Mouse (Mus musculus) liver, embryonic 14.5 days (tissue): ENCODE measurements around the gene BC048562. TPM values are rescaled to one million over a fixed set of nuclear protein-coding genes. Genes with fewer than 3 reads are reported as not detected.

Experiments used
- ATAC-seq: fragments of 200-750 bp; cut with Nextera tagmentation; 2 replicates; pipeline ENCODE4 v1.8.0; 2017; ENCODE audit warnings: moderate number of reproducible peaks, mild to moderate bottlenecking, moderate library complexity; ENCODE audit not compliant: insufficient read depth
- DNase-seq, 3 experiments: peaks; one replicate each; pipeline ENCODE4 v3.0.0-alpha.2; 2012 to 2013; ENCODE audit warnings: low read depth in 3 of 3, low spot score in 3 of 3
- H3K27ac ChIP-seq: fragments of 300-500 bp; sonication (generic); 2 replicates; pipeline ENCODE4 v1.5.1; 2014; ENCODE audit warnings: moderate library complexity, mild to moderate bottlenecking, control low read depth, inconsistent platforms
- H3K27me3 ChIP-seq: fragments of 300-500 bp; sonication (generic); 2 replicates; pipeline ENCODE4 v1.6.1; 2014; ENCODE audit warnings: mild to moderate bottlenecking, low read length, moderate library complexity; ENCODE audit not compliant: control insufficient read depth, insufficient read depth
- H3K36me3 ChIP-seq: fragments of 300-500 bp; sonication (generic); replicated peaks from 2 replicates; pipeline ENCODE4 v1.6.1; 2014; ENCODE audit warnings: low read depth; ENCODE audit not compliant: control insufficient read depth, insufficient read depth
- H3K4me1 ChIP-seq, 2 experiments: fragments of 200-500 bp in 1 of 2; fragments of 300-500 bp in 1 of 2; sonication (generic) in 1 of 2; replicated peaks; 2 replicates each; pipeline ENCODE4 v1.6.1; 2012 to 2014; ENCODE audit warnings: antibody characterized with exemption in 1 of 2, inconsistent platforms in 1 of 2, low read length in 1 of 2; ENCODE audit not compliant: control insufficient read depth in 2 of 2, insufficient read depth in 2 of 2
- H3K4me2 ChIP-seq: fragments of 300-500 bp; sonication (generic); 2 replicates; pipeline ENCODE4 v1.6.1; 2014; ENCODE audit warnings: low read depth, mild to moderate bottlenecking, control low read depth, moderate library complexity
- H3K4me3 ChIP-seq, 2 experiments: fragments of 200-500 bp in 1 of 2; fragments of 300-500 bp in 1 of 2; sonication (generic) in 1 of 2; 2 replicates each; pipeline ENCODE4 v1.5.1; 2012 to 2014; ENCODE audit warnings: low read depth in 2 of 2, low read length in 2 of 2, mild to moderate bottlenecking in 2 of 2, control low read depth in 1 of 2, inconsistent platforms in 1 of 2, moderate library complexity in 1 of 2; ENCODE audit not compliant: insufficient read depth in 1 of 2
- H3K9ac ChIP-seq: fragments of 300-500 bp; sonication (generic); replicated peaks from 2 replicates; pipeline ENCODE4 v1.6.1; 2014; ENCODE audit warnings: mild to moderate bottlenecking, control low read depth, moderate library complexity
- H3K9me3 ChIP-seq: fragments of 300-500 bp; sonication (generic); 2 replicates; pipeline ENCODE4 v1.6.1; 2016; ENCODE audit warnings: low read length, mixed read lengths; ENCODE audit not compliant: control insufficient read depth
- CTCF ChIP-seq: IDR thresholded peaks from 2 replicates; pipeline ENCODE4 v1.5.1; 2016; ENCODE audit warnings: antibody characterized with exemption, low read depth, control low read depth
- EP300 ChIP-seq: IDR thresholded peaks from 2 replicates; pipeline ENCODE4 v1.6.1; 2016; ENCODE audit warnings: antibody characterized with exemption, low read depth
- WGBS: fragments of 180-500 bp; shearing (Covaris S2); extraction: QIAGEN DNeasy Blood & Tissue Kit; methylation state at CpG from one replicate; pipeline ENCODE4 v1.1.7; 2014; ENCODE audit not compliant: insufficient replicate concordance; 5-methylcytosine and 5-hydroxymethylcytosine counted together
- polyA plus RNA-seq, 2 experiments: library from polyadenylated mRNA; depleted of rRNA in 1 of 2; stranded (reverse) in 1 of 2; unstranded in 1 of 2; fragments of >200 nt; fragmentation: Nextera tagmentation in 1 of 2; extraction: Ambion mirVana in 1 of 2; gene quantifications; 2 replicates each; pipeline versions ENCODE4 v1.2.1 to v1.2.3; 2012 to 2014

Gene BC048562
- polyA plus RNA-seq, 2 experiments: not detected

- no peak for ATAC-seq
- Histone ChIP-seq H3K36me3 (peaks cover 15% of the 10 kb centered on the region), H3K4me1 (peaks cover 12 to 20% of the 10 kb centered on the region in 2 experiments), H3K27me3 (no peaks in the 10 kb centered on the region), H3K4me3 (no peak overlapping the region), H3K9ac (no peak overlapping the region), H3K9me3 (no peaks in the 10 kb centered on the region), H3K4me2 (peak overlapping the region; percentile 70; the same call in 1 of the 2 replicates), H3K27ac (no peak overlapping the region)
- TF ChIP-seq CTCF: no peak
- 76% methylated on average over 10 of the region's 10 CpGs for WGBS
- DNase-seq: no peak
Measured at GRCm38 (mm10) chr9:108462192-108462591, 25.9 kb downstream of the BC048562 start.

GRCm38 (mm10) chr9:108463713-108464112 is 27.4 kb downstream of the BC048562 start:
- WGBS: 88% methylated on average over 9 of the region's 9 CpGs
- no peak for DNase-seq

GRCm38 (mm10) chr9:108466219-108466618 is 29.9 kb downstream of the BC048562 start:
- Histone ChIP-seq H3K9me3 (no peaks in the 10 kb centered on the region), H3K4me1 (peaks cover 7 to 10% of the 10 kb centered on the region in 2 experiments), H3K4me3 (no peak overlapping the region), H3K36me3 (peaks cover 15% of the 10 kb centered on the region), H3K27ac (no peak overlapping the region), H3K27me3 (no peaks in the 10 kb centered on the region), H3K4me2 (no peak overlapping the region), H3K9ac (no peak overlapping the region)
- WGBS: 65% methylated on average over 2 of the region's 2 CpGs
- TF ChIP-seq EP300 (no peak), CTCF (no peak)
- DNase-seq: no peak
- ATAC-seq: no peak

More at GRCm38 (mm10) chr9:108463713-108464112, 27.4 kb downstream of the BC048562 start:
- no peak overlapping the region for H3K27ac ChIP-seq
- H3K9me3 ChIP-seq: no peaks in the 10 kb centered on the region
- no peak for ATAC-seq
- H3K4me3 ChIP-seq: no peak overlapping the region
- H3K36me3 ChIP-seq: peaks cover 15% of the 10 kb centered on the region
- H3K9ac ChIP-seq: no peak overlapping the region
- no peak overlapping the region for H3K4me2 ChIP-seq
- no peaks in the 10 kb centered on the region for H3K27me3 ChIP-seq
- H3K4me1 ChIP-seq: peaks cover 12% of the 10 kb centered on the region in 2 experiments
- TF ChIP-seq CTCF (no peak), EP300 (no peak)

DNA sequence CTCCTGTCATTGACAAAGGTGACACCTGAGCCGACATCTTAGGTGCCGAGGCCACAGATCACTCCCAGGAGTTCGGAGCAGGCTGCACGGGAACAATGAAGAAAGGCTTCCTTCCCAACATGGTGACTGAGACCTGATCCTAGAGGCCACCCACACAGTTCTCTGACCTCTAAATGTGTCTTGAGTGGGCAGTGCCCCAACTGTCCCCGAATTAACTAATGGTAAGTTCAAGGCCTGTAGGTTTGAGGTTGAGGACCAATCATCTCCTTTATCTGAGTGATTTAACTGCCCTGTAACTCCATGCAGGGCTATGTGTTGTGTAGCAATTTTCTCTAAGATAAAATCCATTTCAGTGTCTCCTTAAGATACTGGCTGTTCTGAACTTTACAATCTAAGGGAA is 33.1 kb downstream of the BC048562 start:
- Histone ChIP-seq H3K4me1 (no peaks in the 10 kb centered on the region), H3K27me3 (no peaks in the 10 kb centered on the region), H3K9me3 (no peaks in the 10 kb centered on the region), H3K36me3 (peaks cover 3% of the 10 kb centered on the region; the same call in 1 of the 2 replicates), H3K4me3 (no peak overlapping the region), H3K27ac (no peak overlapping the region), H3K9ac (no peak overlapping the region), H3K4me2 (no peak overlapping the region)
- no peak for TF ChIP-seq CTCF
- WGBS: 69% methylated on average over 5 of the region's 5 CpGs
- no peak for ATAC-seq
- no peak for DNase-seq

DNA sequence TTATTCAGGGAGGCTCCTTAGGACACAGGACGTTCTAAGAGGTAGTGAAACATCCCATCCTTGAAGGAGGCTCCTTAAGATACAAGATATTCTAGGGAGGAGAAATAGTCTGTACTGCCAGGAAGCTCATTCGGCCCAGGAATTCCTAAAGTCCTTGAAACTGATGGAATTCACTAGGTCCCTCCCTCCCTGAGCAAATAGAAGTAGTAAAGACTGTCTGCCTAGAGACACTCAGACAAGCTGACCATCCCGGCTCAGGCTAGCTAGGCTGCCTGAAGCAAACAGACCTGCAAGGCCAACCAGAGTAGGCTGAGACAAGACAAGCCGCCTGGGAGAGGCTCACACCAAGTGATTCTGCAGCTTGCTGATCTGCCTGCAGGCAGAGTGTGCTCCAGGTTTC is 33.6 kb downstream of the BC048562 start:
- H3K4me1 ChIP-seq: no peaks in the 10 kb centered on the region
- no peaks in the 10 kb centered on the region for H3K27me3 ChIP-seq
- no peak overlapping the region for H3K9ac ChIP-seq
- WGBS: 54% methylated on average over 4 of the region's 4 CpGs
- no peak overlapping the region for H3K27ac ChIP-seq
- H3K4me3 ChIP-seq: no peak overlapping the region
- peaks cover 3% of the 10 kb centered on the region; the same call in 1 of the 2 replicates for H3K36me3 ChIP-seq
- ATAC-seq: no peak
- H3K4me2 ChIP-seq: no peak overlapping the region
- DNase-seq: no peak
- no peaks in the 10 kb centered on the region for H3K9me3 ChIP-seq
- TF ChIP-seq EP300: no peak
